Mouse (Mus musculus) forebrain, embryonic 13.5 days (tissue): ENCODE measurements around the gene Il6st. TPM values are rescaled to one million over a fixed set of nuclear protein-coding genes. Genes with fewer than 3 reads are reported as not detected.
A peak's percentile ranks its signal among the peaks of the same experiment; 100 is the strongest.

Experiments used
- ATAC-seq: fragments of 200-750 bp; cut with Nextera tagmentation; 2 replicates; pipeline ENCODE4 v1.8.0; 2017
- H3K27ac ChIP-seq: fragments of 300-500 bp; sonication (generic); 2 replicates; pipeline ENCODE4 v1.5.1; 2015; ENCODE audit warnings: inconsistent platforms, mild to moderate bottlenecking, moderate library complexity
- H3K27me3 ChIP-seq: fragments of 300-500 bp; sonication (generic); 2 replicates; pipeline ENCODE4 v1.6.1; 2015; ENCODE audit warnings: mild to moderate bottlenecking, inconsistent platforms
- H3K36me3 ChIP-seq: fragments of 300-500 bp; sonication (generic); 2 replicates; pipeline ENCODE4 v1.6.1; 2015; ENCODE audit warnings: mild to moderate bottlenecking, inconsistent platforms; ENCODE audit not compliant: poor library complexity, severe bottlenecking
- H3K4me1 ChIP-seq: fragments of 300-500 bp; sonication (generic); 2 replicates; pipeline ENCODE4 v1.6.1; 2015; ENCODE audit warnings: inconsistent platforms
- H3K4me2 ChIP-seq: fragments of 300-500 bp; sonication (generic); 2 replicates; pipeline ENCODE4 v1.6.1; 2015; ENCODE audit warnings: inconsistent platforms, mild to moderate bottlenecking, moderate library complexity
- H3K4me3 ChIP-seq: fragments of 300-500 bp; sonication (generic); 2 replicates; pipeline ENCODE4 v1.5.1; 2015; ENCODE audit warnings: mild to moderate bottlenecking, inconsistent platforms
- H3K9ac ChIP-seq: fragments of 300-500 bp; sonication (generic); 2 replicates; pipeline ENCODE4 v1.6.1; 2015; ENCODE audit warnings: mild to moderate bottlenecking, inconsistent platforms
- H3K9me3 ChIP-seq: fragments of 300-500 bp; sonication (generic); replicated peaks from 2 replicates; pipeline ENCODE4 v1.6.1; 2016; ENCODE audit warnings: inconsistent platforms
- WGBS: fragments of 180-500 bp; shearing (Covaris S2); methylation state at CpG from one replicate; pipeline ENCODE4 v1.1.7; 2015; 5-methylcytosine and 5-hydroxymethylcytosine counted together
- polyA plus RNA-seq: library from polyadenylated mRNA; unstranded; fragments of >200 nt; fragmentation: Nextera tagmentation; extraction: Ambion mirVana; gene quantifications from 2 replicates; pipeline ENCODE4 v1.2.1, GENCODE M21; 2015

Il6st gene
- polyA plus RNA-seq, 1 experiment from 2014 or later = 11.0 TPM

- H3K27me3 ChIP-seq = no peaks in the 10 kb centered on the region
- no peaks in the 10 kb centered on the region for H3K4me1 ChIP-seq
- no peaks in the 10 kb centered on the region for H3K9me3 ChIP-seq
- WGBS = 94% methylated on average over 12 of the region's 12 CpGs
- ATAC-seq = no peak
- no peak overlapping the region for H3K4me3 ChIP-seq
- peaks cover 42% of the 10 kb centered on the region for H3K36me3 ChIP-seq
- H3K27ac ChIP-seq = no peak overlapping the region
- no peak overlapping the region for H3K9ac ChIP-seq
- H3K4me2 ChIP-seq = no peak overlapping the region
Observed at GRCm38 (mm10) chr13:112494590-112494989, 30.7 kb downstream of the Il6st start.

DNA sequence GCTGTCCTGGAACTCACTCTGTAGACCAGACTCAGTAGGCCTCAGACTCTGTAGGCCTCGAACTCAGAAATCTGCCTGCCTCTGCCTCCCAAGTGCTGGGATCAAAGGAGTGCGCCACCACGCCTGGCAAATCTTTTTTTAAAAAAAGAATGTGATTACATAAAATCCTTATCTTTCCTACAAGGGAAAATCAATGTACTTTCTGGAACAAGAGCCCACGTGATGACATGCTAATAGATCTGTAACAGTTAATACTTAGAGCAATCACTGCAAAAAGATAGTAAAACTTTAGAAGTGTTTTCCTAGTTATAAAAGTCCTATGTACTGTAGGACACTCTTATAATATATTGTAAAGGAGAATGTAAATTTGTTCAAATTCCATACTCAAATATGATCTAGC lies 36.2 kb downstream of the Il6st start:
- Histone ChIP-seq H3K4me1 (no peaks in the 10 kb centered on the region), H3K4me2 (no peak overlapping the region), H3K4me3 (no peak overlapping the region), H3K27me3 (no peaks in the 10 kb centered on the region), H3K9me3 (no peaks in the 10 kb centered on the region), H3K36me3 (peaks cover 69% of the 10 kb centered on the region), H3K27ac (no peak overlapping the region), H3K9ac (no peak overlapping the region)
- ATAC-seq = no peak
- 96% methylated on average over 4 of the region's 4 CpGs for WGBS

GRCm38 (mm10) chr13:112500466-112500865 lies 36.6 kb downstream of the Il6st start:
- Histone ChIP-seq H3K27me3 (no peaks in the 10 kb centered on the region), H3K4me2 (no peak overlapping the region), H3K4me3 (no peak overlapping the region), H3K9ac (no peak overlapping the region), H3K9me3 (no peaks in the 10 kb centered on the region), H3K27ac (no peak overlapping the region), H3K36me3 (peaks cover 69% of the 10 kb centered on the region), H3K4me1 (no peaks in the 10 kb centered on the region)
- ATAC-seq = no peak
- 94% methylated on average over 9 of the region's 9 CpGs for WGBS

- Histone ChIP-seq H3K4me1 (no peaks in the 10 kb centered on the region; the same call in 1 of the 2 replicates), H3K36me3 (peaks cover 61% of the 10 kb centered on the region), H3K4me2 (no peak overlapping the region), H3K27ac (no peak overlapping the region), H3K27me3 (no peaks in the 10 kb centered on the region), H3K9me3 (no peaks in the 10 kb centered on the region), H3K4me3 (no peak overlapping the region), H3K9ac (no peak overlapping the region)
- 95% methylated on average over 13 of the region's 13 CpGs for WGBS
- ATAC-seq = no peak
Observed at GRCm38 (mm10) chr13:112503846-112504245, 40.0 kb downstream of the Il6st start.

DNA sequence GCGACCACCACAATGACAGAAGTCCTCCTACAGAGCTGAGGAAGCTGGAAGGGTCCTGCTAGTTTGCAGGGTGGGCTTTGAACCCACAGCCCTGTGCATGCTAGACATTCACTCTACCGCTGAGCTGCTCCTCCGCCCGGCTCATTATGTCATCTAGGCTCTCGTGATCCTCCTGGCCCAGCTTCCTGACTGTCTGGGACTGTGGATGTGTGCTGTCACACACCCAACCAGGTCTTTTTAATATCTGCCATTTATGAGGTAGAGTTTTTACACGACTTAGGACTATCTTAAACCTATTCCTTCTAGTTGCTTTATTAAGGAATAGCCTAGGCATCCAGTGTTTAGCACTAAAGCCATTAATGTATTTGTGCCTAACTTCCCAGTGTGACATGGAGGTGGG lies 41.6 kb downstream of the Il6st start:
- no peaks in the 10 kb centered on the region for H3K9me3 ChIP-seq
- H3K4me1 ChIP-seq = no peaks in the 10 kb centered on the region; the same call in 1 of the 2 replicates
- no peak overlapping the region for H3K4me2 ChIP-seq
- 93% methylated on average over 6 of the region's 6 CpGs for WGBS
- H3K36me3 ChIP-seq = peaks cover 49% of the 10 kb centered on the region
- no peaks in the 10 kb centered on the region for H3K27me3 ChIP-seq
- no peak overlapping the region for H3K9ac ChIP-seq
- H3K27ac ChIP-seq = no peak overlapping the region
- no peak overlapping the region for H3K4me3 ChIP-seq
- no peak for ATAC-seq

- H3K4me1 ChIP-seq = no peaks in the 10 kb centered on the region; the same call in 1 of the 2 replicates
- 75% methylated on average over 13 of the region's 13 CpGs for WGBS
- no peak for ATAC-seq
- no peak overlapping the region for H3K4me2 ChIP-seq
- no peak overlapping the region for H3K4me3 ChIP-seq
- H3K9ac ChIP-seq = no peak overlapping the region
- H3K27ac ChIP-seq = no peak overlapping the region
- no peaks in the 10 kb centered on the region for H3K27me3 ChIP-seq
- H3K36me3 ChIP-seq = peaks cover 37% of the 10 kb centered on the region
- H3K9me3 ChIP-seq = no peaks in the 10 kb centered on the region
Observed at GRCm38 (mm10) chr13:112506766-112507165, 42.9 kb downstream of the Il6st start.

- Histone ChIP-seq H3K4me1 (no peaks in the 10 kb centered on the region; the same call in 1 of the 2 replicates), H3K9me3 (no peaks in the 10 kb centered on the region), H3K4me3 (no peak overlapping the region), H3K27me3 (no peaks in the 10 kb centered on the region), H3K9ac (no peak overlapping the region), H3K4me2 (no peak overlapping the region), H3K27ac (no peak overlapping the region), H3K36me3 (peaks cover 32% of the 10 kb centered on the region)
- ATAC-seq = 0 out of 2 replicates have a peak, but pooled peaks have one; percentile 22
- WGBS = 81% methylated on average over 13 of the region's 13 CpGs
Observed at GRCm38 (mm10) chr13:112507691-112508090, 43.8 kb downstream of the Il6st start.

- ATAC-seq = peak; percentile 52; the same call in 1 of the 2 replicates
- no peak overlapping the region for H3K4me2 ChIP-seq
- H3K27ac ChIP-seq = no peak overlapping the region
- H3K27me3 ChIP-seq = no peaks in the 10 kb centered on the region
- H3K36me3 ChIP-seq = peaks cover 28% of the 10 kb centered on the region
- no peak overlapping the region for H3K4me3 ChIP-seq
- WGBS = 59% methylated on average over 5 of the region's 5 CpGs
- no peaks in the 10 kb centered on the region; the same call in 1 of the 2 replicates for H3K4me1 ChIP-seq
- no peak overlapping the region for H3K9ac ChIP-seq
- no peaks in the 10 kb centered on the region for H3K9me3 ChIP-seq
Observed at GRCm38 (mm10) chr13:112508487-112508886, 44.6 kb downstream of the Il6st start.

DNA sequence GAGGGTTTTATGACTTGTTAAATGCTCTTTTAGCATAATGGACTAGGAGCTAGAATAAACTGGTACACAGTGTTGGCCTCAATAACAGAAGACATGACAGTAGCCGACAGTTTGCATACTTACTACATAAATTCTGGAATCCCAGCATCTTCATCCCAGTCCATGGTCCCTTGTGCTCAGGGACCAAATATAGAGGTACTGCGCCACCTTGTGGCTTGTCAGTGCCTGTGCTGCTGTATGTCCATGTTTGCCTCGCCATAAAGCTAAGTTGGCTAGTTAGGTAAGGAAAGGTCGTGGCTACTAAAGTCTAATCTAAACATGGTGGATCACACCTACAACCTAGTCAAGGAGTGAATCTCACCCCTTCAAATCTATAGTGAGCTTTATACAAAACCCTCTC lies 45.6 kb downstream of the Il6st start:
- no peak overlapping the region for H3K4me2 ChIP-seq
- no peak overlapping the region for H3K4me3 ChIP-seq
- H3K9ac ChIP-seq = no peak overlapping the region
- no peaks in the 10 kb centered on the region for H3K9me3 ChIP-seq
- 24% methylated on average over 4 of the region's 4 CpGs for WGBS
- no peaks in the 10 kb centered on the region for H3K27me3 ChIP-seq
- peaks cover 19% of the 10 kb centered on the region for H3K36me3 ChIP-seq
- H3K27ac ChIP-seq = no peak overlapping the region
- no peaks in the 10 kb centered on the region; the same call in 1 of the 2 replicates for H3K4me1 ChIP-seq
- peak; percentile 83 for ATAC-seq

- no peak for ATAC-seq
- 94% methylated on average over 19 of the region's 19 CpGs for WGBS
- no peaks in the 10 kb centered on the region for H3K27me3 ChIP-seq
- H3K4me3 ChIP-seq = no peak overlapping the region
- H3K9me3 ChIP-seq = no peaks in the 10 kb centered on the region
- H3K9ac ChIP-seq = no peak overlapping the region
- no peak overlapping the region for H3K4me2 ChIP-seq
- H3K4me1 ChIP-seq = no peaks in the 10 kb centered on the region; the same call in 1 of the 2 replicates
- H3K36me3 ChIP-seq = peaks cover 7% of the 10 kb centered on the region
- no peak overlapping the region for H3K27ac ChIP-seq
Observed at GRCm38 (mm10) chr13:112510437-112511212, 46.8 kb downstream of the Il6st start.

- peaks cover under 1% of the 10 kb centered on the region; the same call in 1 of the 2 replicates for H3K36me3 ChIP-seq
- H3K4me2 ChIP-seq = no peak overlapping the region
- no peak overlapping the region for H3K4me3 ChIP-seq
- H3K4me1 ChIP-seq = no peaks in the 10 kb centered on the region; the same call in 1 of the 2 replicates
- no peaks in the 10 kb centered on the region for H3K27me3 ChIP-seq
- no peak overlapping the region for H3K9ac ChIP-seq
- ATAC-seq = no peak
- H3K27ac ChIP-seq = no peak overlapping the region
- 79% methylated on average over 11 of the region's 11 CpGs for WGBS
- no peaks in the 10 kb centered on the region for H3K9me3 ChIP-seq
Observed at GRCm38 (mm10) chr13:112511261-112511660, 47.4 kb downstream of the Il6st start.

- H3K4me3 ChIP-seq = no peak overlapping the region
- no peak overlapping the region for H3K9ac ChIP-seq
- H3K27me3 ChIP-seq = no peaks in the 10 kb centered on the region
- WGBS = 91% methylated on average over 7 of the region's 7 CpGs
- no peak for ATAC-seq
- no peaks in the 10 kb centered on the region for H3K36me3 ChIP-seq
- H3K4me1 ChIP-seq = no peaks in the 10 kb centered on the region; the same call in 1 of the 2 replicates
- H3K27ac ChIP-seq = no peak overlapping the region
- H3K4me2 ChIP-seq = no peak overlapping the region
- H3K9me3 ChIP-seq = no peaks in the 10 kb centered on the region
Observed at GRCm38 (mm10) chr13:112511810-112512209, 47.9 kb downstream of the Il6st start.
